Mouse (Mus musculus): ENCODE measurements at regions not wholly inside any gene's neighbourhood (a gene's known extent, or its start where the extent isn't known, plus 50 kb on each side); places are given as distances from the start of the nearest gene placed in this dataset.

DNA sequence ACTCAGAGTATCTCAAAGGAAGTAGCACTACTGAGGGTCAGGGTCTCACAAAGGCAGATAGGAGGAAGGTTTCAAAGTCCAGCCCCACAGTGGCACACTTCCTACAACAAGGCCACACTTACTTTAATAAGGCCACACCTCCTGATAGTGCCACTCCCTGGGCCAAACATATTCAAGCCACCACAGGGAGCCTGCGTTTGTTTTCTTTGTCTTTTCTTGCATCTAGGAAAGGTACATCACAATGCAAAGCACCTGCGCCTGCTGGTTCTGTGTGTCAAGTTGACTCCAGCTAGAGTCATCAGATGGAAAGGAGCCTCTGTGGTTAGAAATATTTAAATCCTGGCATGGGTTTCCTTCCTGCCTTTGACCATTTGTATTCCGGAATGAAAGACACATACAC is 355.4 kb upstream of the Castor2 start:
- DNase-seq (ENCODE audit: low spot score) (no peak), ATAC-seq (ENCODE audit: insufficient number of reproducible peaks, low FRiP score, low TSS enrichment, low read depth) (no peak)
- Histone ChIP-seq H3K27me3 (ENCODE audit: control insufficient read depth, insufficient read depth, low read length) (no peaks in the 10 kb centered on the region), H3K4me1 (ENCODE audit: control insufficient read depth, insufficient read depth, low read length) (no peaks in the 10 kb centered on the region), H3K9me3 (ENCODE audit: control insufficient read depth, low read length) (no peaks in the 10 kb centered on the region), H3K36me3 (ENCODE audit: control insufficient read depth, insufficient read depth, low read length) (no peaks in the 10 kb centered on the region), H3K4me3 (ENCODE audit: low read depth, low read length) (no peak overlapping the region), H3K4me2 (ENCODE audit: low read depth, severe bottlenecking) (no peak overlapping the region), H3K27ac (replicated peaks; ENCODE audit: low read depth, low read length) (no peak overlapping the region), H3K9ac (ENCODE audit: low read length) (no peak overlapping the region)
- WGBS: 86% methylated on average over 3 of the region's 3 CpGs

DNA sequence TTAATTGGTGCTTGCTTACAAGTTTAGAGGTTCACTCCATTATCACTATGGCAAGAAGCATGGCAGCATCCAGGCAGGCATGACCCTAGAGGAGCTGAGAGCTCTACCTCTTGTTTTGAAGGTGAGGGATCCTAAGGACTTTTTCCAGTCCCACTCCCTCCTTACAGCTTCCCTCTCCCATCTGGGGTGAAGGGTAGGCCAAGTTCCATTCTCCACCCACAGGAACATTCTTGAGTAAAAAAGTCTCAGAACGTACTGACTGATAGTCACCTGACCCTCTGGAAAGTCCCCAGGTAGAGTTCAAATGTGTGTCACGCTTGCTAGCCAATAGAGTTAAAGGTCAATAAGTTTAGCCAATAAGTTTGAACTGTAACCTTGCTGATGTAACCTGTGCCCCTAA is 355.9 kb upstream of the Castor2 start:
- Histone ChIP-seq H3K9me3 (ENCODE audit: control insufficient read depth, low read length) (no peaks in the 10 kb centered on the region), H3K4me2 (ENCODE audit: low read depth, severe bottlenecking) (no peak overlapping the region), H3K27me3 (ENCODE audit: control insufficient read depth, insufficient read depth, low read length) (no peaks in the 10 kb centered on the region), H3K4me1 (ENCODE audit: control insufficient read depth, insufficient read depth, low read length) (no peaks in the 10 kb centered on the region), H3K4me3 (ENCODE audit: low read depth, low read length) (no peak overlapping the region), H3K27ac (replicated peaks; ENCODE audit: low read depth, low read length) (no peak overlapping the region), H3K9ac (ENCODE audit: low read length) (no peak overlapping the region), H3K36me3 (ENCODE audit: control insufficient read depth, insufficient read depth, low read length) (no peaks in the 10 kb centered on the region)
- DNase-seq (ENCODE audit: low spot score) (no peak), ATAC-seq (ENCODE audit: insufficient number of reproducible peaks, low FRiP score, low TSS enrichment, low read depth) (no peak)
- 81% methylated on average over 2 of the region's 2 CpGs for WGBS

- H3K9ac ChIP-seq (ENCODE audit: low read length): no peak overlapping the region
- 91% methylated on average over 4 of the region's 4 CpGs for WGBS
- H3K9me3 ChIP-seq (ENCODE audit: control insufficient read depth, low read length): no peaks in the 10 kb centered on the region
- no peaks in the 10 kb centered on the region for H3K27me3 ChIP-seq (ENCODE audit: control insufficient read depth, insufficient read depth, low read length)
- DNase-seq (ENCODE audit: low spot score): no peak
- ATAC-seq (ENCODE audit: insufficient number of reproducible peaks, low FRiP score, low TSS enrichment, low read depth): no peak
- no peaks in the 10 kb centered on the region for H3K4me1 ChIP-seq (ENCODE audit: control insufficient read depth, insufficient read depth, low read length)
- no peaks in the 10 kb centered on the region for H3K36me3 ChIP-seq (ENCODE audit: control insufficient read depth, insufficient read depth, low read length)
- no peak overlapping the region for H3K4me2 ChIP-seq (ENCODE audit: low read depth, severe bottlenecking)
- H3K4me3 ChIP-seq (ENCODE audit: low read depth, low read length): no peak overlapping the region
- no peak overlapping the region for H3K27ac ChIP-seq (replicated peaks; ENCODE audit: low read depth, low read length)
These were observed 367.6 kb upstream of the Castor2 start for GRCm38 (mm10) chr5:133731871-133732270.

- no peak for DNase-seq (ENCODE audit: low spot score)
- Histone ChIP-seq H3K27ac (replicated peaks; ENCODE audit: low read depth, low read length) (no peak overlapping the region), H3K27me3 (ENCODE audit: control insufficient read depth, insufficient read depth, low read length) (no peaks in the 10 kb centered on the region), H3K36me3 (ENCODE audit: control insufficient read depth, insufficient read depth, low read length) (no peaks in the 10 kb centered on the region), H3K9me3 (ENCODE audit: control insufficient read depth, low read length) (no peaks in the 10 kb centered on the region), H3K4me1 (ENCODE audit: control insufficient read depth, insufficient read depth, low read length) (no peaks in the 10 kb centered on the region), H3K4me3 (ENCODE audit: low read depth, low read length) (no peak overlapping the region), H3K4me2 (ENCODE audit: low read depth, severe bottlenecking) (no peak overlapping the region), H3K9ac (ENCODE audit: low read length) (no peak overlapping the region)
- ATAC-seq (ENCODE audit: insufficient number of reproducible peaks, low FRiP score, low TSS enrichment, low read depth): no peak
- WGBS: 64% methylated on average over 10 of the region's 10 CpGs
These were observed 381.1 kb upstream of the Castor2 start for GRCm38 (mm10) chr5:133718187-133719078.

- H3K9me3 ChIP-seq (ENCODE audit: control insufficient read depth, low read length): no peaks in the 10 kb centered on the region
- H3K4me3 ChIP-seq (ENCODE audit: low read depth, low read length): no peak overlapping the region
- ATAC-seq (ENCODE audit: insufficient number of reproducible peaks, low FRiP score, low TSS enrichment, low read depth) (no peak), DNase-seq (ENCODE audit: low spot score) (no peak)
- no peaks in the 10 kb centered on the region for H3K4me1 ChIP-seq (ENCODE audit: control insufficient read depth, insufficient read depth, low read length)
- no peak overlapping the region for H3K27ac ChIP-seq (replicated peaks; ENCODE audit: low read depth, low read length)
- H3K36me3 ChIP-seq (ENCODE audit: control insufficient read depth, insufficient read depth, low read length): no peaks in the 10 kb centered on the region
- no peak overlapping the region for H3K9ac ChIP-seq (ENCODE audit: low read length)
- no peaks in the 10 kb centered on the region for H3K27me3 ChIP-seq (ENCODE audit: control insufficient read depth, insufficient read depth, low read length)
- no peak overlapping the region for H3K4me2 ChIP-seq (ENCODE audit: low read depth, severe bottlenecking)
- WGBS: 88% methylated on average over 1 of the region's 1 CpGs
These were observed 383.7 kb upstream of the Castor2 start for GRCm38 (mm10) chr5:133715830-133716229.

- H3K27ac ChIP-seq (replicated peaks; ENCODE audit: low read depth, low read length): no peak overlapping the region
- ATAC-seq (ENCODE audit: insufficient number of reproducible peaks, low FRiP score, low TSS enrichment, low read depth): no peak
- no peaks in the 10 kb centered on the region for H3K27me3 ChIP-seq (ENCODE audit: control insufficient read depth, insufficient read depth, low read length)
- DNase-seq (ENCODE audit: low spot score): no peak
- WGBS: 55% methylated on average over 3 of the region's 3 CpGs
- no peaks in the 10 kb centered on the region for H3K36me3 ChIP-seq (ENCODE audit: control insufficient read depth, insufficient read depth, low read length)
- H3K9ac ChIP-seq (ENCODE audit: low read length): no peak overlapping the region
- no peak overlapping the region for H3K4me3 ChIP-seq (ENCODE audit: low read depth, low read length)
- no peaks in the 10 kb centered on the region for H3K4me1 ChIP-seq (ENCODE audit: control insufficient read depth, insufficient read depth, low read length)
- H3K9me3 ChIP-seq (ENCODE audit: control insufficient read depth, low read length): no peaks in the 10 kb centered on the region
- no peak overlapping the region for H3K4me2 ChIP-seq (ENCODE audit: low read depth, severe bottlenecking)
These were observed 386.9 kb upstream of the Castor2 start for GRCm38 (mm10) chr5:133712652-133713051.

- Histone ChIP-seq H3K4me1 (ENCODE audit: control insufficient read depth, insufficient read depth, low read length) (no peaks in the 10 kb centered on the region), H3K9ac (ENCODE audit: low read length) (no peak overlapping the region), H3K4me2 (ENCODE audit: low read depth, severe bottlenecking) (no peak overlapping the region), H3K36me3 (ENCODE audit: control insufficient read depth, insufficient read depth, low read length) (no peaks in the 10 kb centered on the region), H3K27me3 (ENCODE audit: control insufficient read depth, insufficient read depth, low read length) (no peaks in the 10 kb centered on the region), H3K4me3 (ENCODE audit: low read depth, low read length) (no peak overlapping the region), H3K9me3 (ENCODE audit: control insufficient read depth, low read length) (no peaks in the 10 kb centered on the region), H3K27ac (replicated peaks; ENCODE audit: low read depth, low read length) (no peak overlapping the region)
- DNase-seq (ENCODE audit: low spot score) (no peak), ATAC-seq (ENCODE audit: insufficient number of reproducible peaks, low FRiP score, low TSS enrichment, low read depth) (no peak)
- WGBS: 83% methylated on average over 8 of the region's 8 CpGs
These were observed 390.6 kb upstream of the Castor2 start for GRCm38 (mm10) chr5:133708881-133709280.

DNA sequence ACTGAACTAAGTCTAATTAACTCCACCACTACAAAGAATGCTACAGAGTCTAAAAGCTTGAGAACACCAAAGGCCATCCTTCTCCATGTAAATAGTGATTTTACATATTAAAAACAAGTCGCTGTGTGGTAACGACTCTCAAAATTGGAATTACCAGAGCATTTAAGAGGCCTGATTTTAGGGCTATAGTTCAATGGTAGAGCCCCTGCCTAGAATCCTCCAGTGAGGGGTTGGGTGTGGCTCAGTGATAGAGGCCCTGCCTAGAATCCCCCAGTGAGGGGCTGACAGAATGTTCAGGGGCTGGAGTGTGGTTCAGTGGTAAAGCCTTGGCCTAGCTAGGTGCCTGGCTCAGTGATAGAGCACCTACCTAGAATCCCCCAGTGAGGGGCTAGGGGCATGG is 413.3 kb upstream of the Castor2 start:
- Histone ChIP-seq H3K9ac (ENCODE audit: low read length) (no peak overlapping the region), H3K4me3 (ENCODE audit: low read depth, low read length) (no peak overlapping the region), H3K9me3 (ENCODE audit: control insufficient read depth, low read length) (no peaks in the 10 kb centered on the region), H3K27ac (replicated peaks; ENCODE audit: low read depth, low read length) (no peak overlapping the region), H3K27me3 (ENCODE audit: control insufficient read depth, insufficient read depth, low read length) (no peaks in the 10 kb centered on the region), H3K4me1 (ENCODE audit: control insufficient read depth, insufficient read depth, low read length) (no peaks in the 10 kb centered on the region), H3K4me2 (ENCODE audit: low read depth, severe bottlenecking) (no peak overlapping the region), H3K36me3 (ENCODE audit: control insufficient read depth, insufficient read depth, low read length) (no peaks in the 10 kb centered on the region)
- WGBS: 71% methylated on average over 2 of the region's 2 CpGs
- no peak for ATAC-seq (ENCODE audit: insufficient number of reproducible peaks, low FRiP score, low TSS enrichment, low read depth)
- no peak for DNase-seq (ENCODE audit: low spot score)

GRCm38 (mm10) chr5:133683021-133683420 is 416.5 kb upstream of the Castor2 start:
- Histone ChIP-seq H3K4me3 (ENCODE audit: low read depth, low read length) (no peak overlapping the region), H3K27me3 (ENCODE audit: control insufficient read depth, insufficient read depth, low read length) (no peaks in the 10 kb centered on the region), H3K36me3 (ENCODE audit: control insufficient read depth, insufficient read depth, low read length) (no peaks in the 10 kb centered on the region), H3K9ac (ENCODE audit: low read length) (no peak overlapping the region), H3K4me1 (ENCODE audit: control insufficient read depth, insufficient read depth, low read length) (no peaks in the 10 kb centered on the region), H3K27ac (replicated peaks; ENCODE audit: low read depth, low read length) (no peak overlapping the region), H3K4me2 (ENCODE audit: low read depth, severe bottlenecking) (no peak overlapping the region), H3K9me3 (ENCODE audit: control insufficient read depth, low read length) (no peaks in the 10 kb centered on the region)
- ATAC-seq (ENCODE audit: insufficient number of reproducible peaks, low FRiP score, low TSS enrichment, low read depth) (no peak), DNase-seq (ENCODE audit: low spot score) (peak; percentile 52)
- WGBS: 41% methylated on average over 10 of the region's 10 CpGs
